ENCODE assay signal across 13 mouse cellular contexts in the genomic region with DNA sequence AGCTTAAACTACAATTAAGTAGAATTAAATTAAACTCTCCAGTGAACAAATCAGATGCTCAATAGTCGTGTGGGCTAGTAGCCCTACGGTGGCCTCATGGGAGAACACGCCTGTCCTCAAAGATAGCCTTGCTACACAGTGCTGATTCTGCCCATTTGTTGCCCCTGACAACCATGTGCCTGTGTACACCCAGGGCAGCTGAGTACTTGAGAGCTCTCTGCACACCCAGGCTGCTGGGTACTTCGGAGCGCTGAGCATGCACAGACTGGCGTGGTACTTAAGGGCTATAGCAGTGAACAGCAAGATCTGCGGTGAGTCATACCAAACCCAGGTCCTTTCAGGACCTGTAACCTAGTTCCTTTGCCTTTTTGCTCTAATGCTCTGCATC.
DNase-seq lines count a peak whose midpoint lies in the region; ATAC-seq and TF ChIP-seq lines count a peak whose summit lies in the region.
"Had no signal": no experiment of that assay in that cellular context is flagged by ENCODE, and none has a peak within 500 bp of the region (broad histone marks: within the 10 kb centered on the region; RNA-seq: fewer than 3 reads in every experiment).

No protein-coding gene starts in this region.

- DNase-seq in heart, adult 9 months (ENCODE audit: low spot score in 2 of 2): no peak
- DNase-seq in embryonic facial prominence, embryonic 14.5 days (ENCODE audit: low spot score): no peak
- peak; percentile 17 for DNase-seq in midbrain, postnatal 0 days (ENCODE audit: low spot score)
- no peak for DNase-seq in cerebellum, adult 11 months
- no peak for DNase-seq in layer of hippocampus, postnatal 25 days (ENCODE audit: extremely low spot score in 1 of 2, low spot score in 1 of 2)
- no peak for DNase-seq in liver, postnatal 0 days
- DNase-seq: cerebellum, adult 18-20 months; heart, adult 18-20 months; kidney, postnatal 10 days; thymus, adult 2 months had no signal

- H3K27me3 ChIP-seq in heart, embryonic 11.5 days (ENCODE audit: control insufficient read depth, insufficient read depth, low read length): no peaks in the 10 kb centered on the region
- H3K27me3 ChIP-seq in embryonic facial prominence, embryonic 14.5 days (replicated peaks; ENCODE audit: control insufficient read depth, insufficient read depth, low read length): no peaks in the 10 kb centered on the region
- no peaks in the 10 kb centered on the region for H3K27me3 ChIP-seq in intestine, embryonic 16.5 days (replicated peaks; ENCODE audit: control insufficient read depth, insufficient read depth, low read length)
- no peaks in the 10 kb centered on the region for H3K27me3 ChIP-seq in midbrain, postnatal 0 days (ENCODE audit: insufficient read depth, low read length)
- no peaks in the 10 kb centered on the region for H3K27me3 ChIP-seq in liver, postnatal 0 days (ENCODE audit: insufficient read depth, low read length)
- H3K27me3 ChIP-seq: CH12.LX had no signal

- 45% methylated on average over 7 of the region's 7 CpGs for WGBS in heart, embryonic 11.5 days (ENCODE audit: insufficient replicate concordance)
- WGBS in embryonic facial prominence, embryonic 14.5 days: 74% methylated on average over 7 of the region's 7 CpGs
- WGBS in intestine, embryonic 16.5 days: 65% methylated on average over 7 of the region's 7 CpGs
- WGBS in midbrain, postnatal 0 days: 82% methylated on average over 7 of the region's 7 CpGs
- 80% methylated on average over 7 of the region's 7 CpGs for WGBS in liver, postnatal 0 days (ENCODE audit: insufficient replicate concordance)

- H3K4me2 ChIP-seq in heart, embryonic 11.5 days: no peak overlapping the region
- no peak overlapping the region for H3K4me2 ChIP-seq in embryonic facial prominence, embryonic 14.5 days (ENCODE audit: low read depth, low read length)
- H3K4me2 ChIP-seq in intestine, embryonic 16.5 days (ENCODE audit: low read depth, low read length): peak overlapping the region; percentile 18; the same call in 1 of the 2 replicates
- H3K4me2 ChIP-seq in midbrain, postnatal 0 days (ENCODE audit: low read depth, low read length, poor library complexity, severe bottlenecking): no peak overlapping the region
- no peak overlapping the region for H3K4me2 ChIP-seq in liver, postnatal 0 days (ENCODE audit: low read depth, low read length)

- no peaks in the 10 kb centered on the region for H3K9me3 ChIP-seq in heart, embryonic 11.5 days (replicated peaks; ENCODE audit: control insufficient read depth, low read length)
- no peaks in the 10 kb centered on the region for H3K9me3 ChIP-seq in embryonic facial prominence, embryonic 14.5 days (ENCODE audit: control insufficient read depth, low read length)
- no peaks in the 10 kb centered on the region for H3K9me3 ChIP-seq in intestine, embryonic 16.5 days (ENCODE audit: control insufficient read depth, low read length)
- H3K9me3 ChIP-seq in midbrain, postnatal 0 days (ENCODE audit: low read length): no peaks in the 10 kb centered on the region
- no peaks in the 10 kb centered on the region for H3K9me3 ChIP-seq in liver, postnatal 0 days (ENCODE audit: low read length)

- no peak for TF ChIP-seq EP300 in liver, postnatal 0 days (IDR thresholded peaks at IDR 0.05; ENCODE audit: low read depth)

- no peak overlapping the region for H3K9ac ChIP-seq in heart, embryonic 11.5 days (ENCODE audit: low read depth, low read length)
- no peak overlapping the region for H3K9ac ChIP-seq in embryonic facial prominence, embryonic 14.5 days (ENCODE audit: low read depth, low read length)
- no peak overlapping the region for H3K9ac ChIP-seq in intestine, embryonic 16.5 days (ENCODE audit: low read depth, low read length)
- no peak overlapping the region for H3K9ac ChIP-seq in midbrain, postnatal 0 days (replicated peaks; ENCODE audit: low read length, poor library complexity, severe bottlenecking)
- no peak overlapping the region for H3K9ac ChIP-seq in liver, postnatal 0 days (replicated peaks)

- no peak overlapping the region for H3K4me3 ChIP-seq in heart, embryonic 11.5 days (ENCODE audit: low read depth, low read length)
- H3K4me3 ChIP-seq in embryonic facial prominence, embryonic 14.5 days (ENCODE audit: low read depth, low read length): no peak overlapping the region
- H3K4me3 ChIP-seq in intestine, embryonic 16.5 days (ENCODE audit: low read length): no peak overlapping the region
- H3K4me3 ChIP-seq in midbrain, postnatal 0 days (ENCODE audit: low read depth, low read length): no peak overlapping the region
- H3K4me3 ChIP-seq in liver, postnatal 0 days (ENCODE audit: low read depth, low read length): no peak overlapping the region

- no peaks in the 10 kb centered on the region for H3K36me3 ChIP-seq in heart, embryonic 11.5 days (ENCODE audit: control insufficient read depth, insufficient read depth, low read length)
- no peaks in the 10 kb centered on the region for H3K36me3 ChIP-seq in embryonic facial prominence, embryonic 14.5 days (ENCODE audit: control insufficient read depth, insufficient read depth, low read length)
- no peaks in the 10 kb centered on the region for H3K36me3 ChIP-seq in intestine, embryonic 16.5 days (ENCODE audit: control insufficient read depth, insufficient read depth, low read length)
- no peaks in the 10 kb centered on the region for H3K36me3 ChIP-seq in midbrain, postnatal 0 days (ENCODE audit: insufficient read depth, low read length)
- H3K36me3 ChIP-seq in liver, postnatal 0 days (replicated peaks; ENCODE audit: insufficient read depth, low read length): no peaks in the 10 kb centered on the region

- no peak for TF ChIP-seq CTCF in midbrain, postnatal 0 days (IDR thresholded peaks at IDR 0.05)
- TF ChIP-seq CTCF in liver, postnatal 0 days (IDR thresholded peaks at IDR 0.05; ENCODE audit: low read depth): no peak

- peak; percentile 67; the same call in 1 of the 2 replicates for ATAC-seq in heart, embryonic 11.5 days (replicated peaks; ENCODE audit: insufficient number of reproducible peaks, low FRiP score, low TSS enrichment)
- ATAC-seq in embryonic facial prominence, embryonic 14.5 days (ENCODE audit: low read depth): 0 out of 2 replicates have a peak, but pooled peaks have one; percentile 70
- peak; percentile 83 for ATAC-seq in intestine, embryonic 16.5 days
- ATAC-seq in midbrain, postnatal 0 days (ENCODE audit: low FRiP score): no peak; the same call in 1 of the 2 replicates
- no peak for ATAC-seq in liver, postnatal 0 days

- no peak overlapping the region; the same call in 1 of the 2 replicates for H3K27ac ChIP-seq in heart, embryonic 11.5 days (ENCODE audit: low read depth, low read length)
- H3K27ac ChIP-seq in embryonic facial prominence, embryonic 14.5 days (replicated peaks; ENCODE audit: low read depth, low read length): no peak overlapping the region
- peak overlapping the region; percentile 69 for H3K27ac ChIP-seq in intestine, embryonic 16.5 days (ENCODE audit: low read length)
- no peak overlapping the region for H3K27ac ChIP-seq in midbrain, postnatal 0 days (ENCODE audit: low read depth, low read length)
- no peak overlapping the region for H3K27ac ChIP-seq in liver, postnatal 0 days (ENCODE audit: low read depth)

- H3K4me1 ChIP-seq in heart, embryonic 11.5 days (ENCODE audit: control insufficient read depth, insufficient read depth, low read length): peaks cover 11% of the 10 kb centered on the region; the same call in 1 of the 2 replicates
- H3K4me1 ChIP-seq in embryonic facial prominence, embryonic 14.5 days (ENCODE audit: control insufficient read depth, insufficient read depth, low read length): peaks cover 7% of the 10 kb centered on the region; the same call in 1 of the 2 replicates
- H3K4me1 ChIP-seq in intestine, embryonic 16.5 days (ENCODE audit: control insufficient read depth, insufficient read depth, low read length): peaks cover 5% of the 10 kb centered on the region; the same call in 1 of the 2 replicates
- no peaks in the 10 kb centered on the region for H3K4me1 ChIP-seq in midbrain, postnatal 0 days (ENCODE audit: insufficient read depth, low read length)
- H3K4me1 ChIP-seq in liver, postnatal 0 days (ENCODE audit: insufficient read depth): no peaks in the 10 kb centered on the region

Comparison
In these comparisons a context has a peak if more than half of its experiments do, and no peak if none do; other contexts are left out.
1. ATAC-seq: peak in heart, embryonic 11.5 days (single experiment), embryonic facial prominence, embryonic 14.5 days (single experiment) and intestine, embryonic 16.5 days (single experiment); none in midbrain, postnatal 0 days (single experiment) and liver, postnatal 0 days (single experiment).